Mouse (Mus musculus): ENCODE measurements around the gene Epb41. TPM values are rescaled to one million over a fixed set of nuclear protein-coding genes. Genes with fewer than 3 reads are reported as not detected.

Epb41 gene
- 79.8 and 84.7 TPM in 2 replicates for polyA plus RNA-seq (2012; ENCODE audit: insufficient read depth, insufficient read length, missing spikeins)

GRCm38 (mm10) chr4:132074933-132075769 lies at the start of gene Epb41:
Epb41 (minus strand) TSS chr4:132075321.
- Histone ChIP-seq H3K4me1 (ENCODE audit: control insufficient read depth, insufficient read depth, low read length) (peaks cover 43% of the 10 kb centered on the region), H3K27ac (ENCODE audit: insufficient read depth, low read depth, low read length) (peak within 1 kb of the TSS; percentile 82), H3K4me3 (ENCODE audit: insufficient read depth, low read length) (peak within 1 kb of the TSS; percentile 93)
- no peak for TF ChIP-seq CTCF (IDR thresholded peaks at IDR 0.05; ENCODE audit: low read depth, low read length)
- no peak for TF ChIP-seq POLR2A (IDR thresholded peaks at IDR 0.05; ENCODE audit: borderline replicate concordance, low read depth, low read length)

- Histone ChIP-seq H3K27ac (ENCODE audit: insufficient read depth, low read depth, low read length) (no peak overlapping the region), H3K4me3 (ENCODE audit: insufficient read depth, low read length) (no peak overlapping the region), H3K4me1 (ENCODE audit: control insufficient read depth, insufficient read depth, low read length) (no peaks in the 10 kb centered on the region)
- TF ChIP-seq POLR2A (IDR thresholded peaks at IDR 0.05; ENCODE audit: borderline replicate concordance, low read depth, low read length) (no peak), CTCF (IDR thresholded peaks at IDR 0.05; ENCODE audit: low read depth, low read length) (no peak)
Observed at GRCm38 (mm10) chr4:132123166-132123565, 48.0 kb upstream of the Epb41 start.

- Histone ChIP-seq H3K4me3 (ENCODE audit: insufficient read depth, low read length) (no peak overlapping the region), H3K27ac (ENCODE audit: insufficient read depth, low read depth, low read length) (no peak overlapping the region), H3K4me1 (ENCODE audit: control insufficient read depth, insufficient read depth, low read length) (no peaks in the 10 kb centered on the region)
- TF ChIP-seq CTCF (IDR thresholded peaks at IDR 0.05; ENCODE audit: low read depth, low read length) (peak; percentile 68), POLR2A (IDR thresholded peaks at IDR 0.05; ENCODE audit: borderline replicate concordance, low read depth, low read length) (no peak)
Observed at GRCm38 (mm10) chr4:132121674-132122073, 46.6 kb upstream of the Epb41 start.

- Histone ChIP-seq H3K4me1 (ENCODE audit: control insufficient read depth, insufficient read depth, low read length) (0 out of 2 replicates have a peak, but pooled peaks cover 3% of the 10 kb centered on the region), H3K4me3 (ENCODE audit: insufficient read depth, low read length) (no peak overlapping the region)
Observed at GRCm38 (mm10) chr4:132119566-132119965, 44.4 kb upstream of the Epb41 start.

GRCm38 (mm10) chr4:132116315-132116714 lies 41.2 kb upstream of the Epb41 start:
- TF ChIP-seq CTCF (IDR thresholded peaks at IDR 0.05; ENCODE audit: low read depth, low read length) = no peak
- Histone ChIP-seq H3K4me3 (ENCODE audit: insufficient read depth, low read length) (no peak overlapping the region), H3K27ac (ENCODE audit: insufficient read depth, low read depth, low read length) (no peak overlapping the region), H3K4me1 (ENCODE audit: control insufficient read depth, insufficient read depth, low read length) (0 out of 2 replicates have a peak, but pooled peaks cover 3% of the 10 kb centered on the region)

More at GRCm38 (mm10) chr4:132119566-132119965, 44.4 kb upstream of the Epb41 start:
- TF ChIP-seq CTCF (IDR thresholded peaks at IDR 0.05; ENCODE audit: low read depth, low read length) = no peak
- H3K27ac ChIP-seq (ENCODE audit: insufficient read depth, low read depth, low read length) = no peak overlapping the region

GRCm38 (mm10) chr4:132113411-132114095 lies 38.4 kb upstream of the Epb41 start:
- Histone ChIP-seq H3K4me1 (ENCODE audit: control insufficient read depth, insufficient read depth, low read length) (0 out of 2 replicates have a peak, but pooled peaks cover 3% of the 10 kb centered on the region), H3K27ac (ENCODE audit: insufficient read depth, low read depth, low read length) (no peak overlapping the region), H3K4me3 (ENCODE audit: insufficient read depth, low read length) (no peak overlapping the region)
- TF ChIP-seq CTCF (IDR thresholded peaks at IDR 0.05; ENCODE audit: low read depth, low read length) (no peak), POLR2A (IDR thresholded peaks at IDR 0.05; ENCODE audit: borderline replicate concordance, low read depth, low read length) (no peak)

- no peak for TF ChIP-seq CTCF (IDR thresholded peaks at IDR 0.05; ENCODE audit: low read depth, low read length)
- no peak for TF ChIP-seq POLR2A (IDR thresholded peaks at IDR 0.05; ENCODE audit: borderline replicate concordance, low read depth, low read length)
- no peak overlapping the region for H3K27ac ChIP-seq (ENCODE audit: insufficient read depth, low read depth, low read length)
- 0 out of 2 replicates have a peak, but pooled peaks cover 3% of the 10 kb centered on the region for H3K4me1 ChIP-seq (ENCODE audit: control insufficient read depth, insufficient read depth, low read length)
- no peak overlapping the region for H3K4me3 ChIP-seq (ENCODE audit: insufficient read depth, low read length)
Observed at GRCm38 (mm10) chr4:132111227-132111626, 36.1 kb upstream of the Epb41 start.

GRCm38 (mm10) chr4:132108221-132108620 lies 33.1 kb upstream of the Epb41 start:
- no peaks in the 10 kb centered on the region for H3K4me1 ChIP-seq (ENCODE audit: control insufficient read depth, insufficient read depth, low read length)
- no peak overlapping the region for H3K4me3 ChIP-seq (ENCODE audit: insufficient read depth, low read length)
- TF ChIP-seq CTCF (IDR thresholded peaks at IDR 0.05; ENCODE audit: low read depth, low read length) (no peak), POLR2A (IDR thresholded peaks at IDR 0.05; ENCODE audit: borderline replicate concordance, low read depth, low read length) (no peak)
- no peak overlapping the region for H3K27ac ChIP-seq (ENCODE audit: insufficient read depth, low read depth, low read length)

- H3K4me3 ChIP-seq (ENCODE audit: insufficient read depth, low read length) = no peak overlapping the region
- no peak overlapping the region for H3K27ac ChIP-seq (ENCODE audit: insufficient read depth, low read depth, low read length)
- TF ChIP-seq POLR2A (IDR thresholded peaks at IDR 0.05; ENCODE audit: borderline replicate concordance, low read depth, low read length) (no peak), CTCF (IDR thresholded peaks at IDR 0.05; ENCODE audit: low read depth, low read length) (no peak)
- H3K4me1 ChIP-seq (ENCODE audit: control insufficient read depth, insufficient read depth, low read length) = no peaks in the 10 kb centered on the region
Observed at GRCm38 (mm10) chr4:132101152-132101551, 26.0 kb upstream of the Epb41 start.

- Histone ChIP-seq H3K4me3 (ENCODE audit: insufficient read depth, low read length) (no peak overlapping the region), H3K27ac (ENCODE audit: insufficient read depth, low read depth, low read length) (no peak overlapping the region)
Observed at GRCm38 (mm10) chr4:132099548-132099947, 24.4 kb upstream of the Epb41 start.

More at GRCm38 (mm10) chr4:132099548-132099947, 24.4 kb upstream of the Epb41 start:
- TF ChIP-seq CTCF (IDR thresholded peaks at IDR 0.05; ENCODE audit: low read depth, low read length) = no peak
- no peak for TF ChIP-seq POLR2A (IDR thresholded peaks at IDR 0.05; ENCODE audit: borderline replicate concordance, low read depth, low read length)
- H3K4me1 ChIP-seq (ENCODE audit: control insufficient read depth, insufficient read depth, low read length) = no peaks in the 10 kb centered on the region
